Mouse (Mus musculus) stomach, embryonic 16.5 days (tissue): Measurements from ENCODE around the gene 6030468B19Rik. TPM values are rescaled to one million over a fixed set of nuclear protein-coding genes. Genes with fewer than 3 reads are reported as not detected.

Source experiments
- ATAC-seq: fragments of 200-750 bp; cut with Nextera tagmentation; 2 replicates; pipeline ENCODE4 v1.8.0; 2017; ENCODE audit warnings: moderate number of reproducible peaks, moderate TSS enrichment; ENCODE audit not compliant: insufficient read depth, low FRiP score
- H3K27ac ChIP-seq: fragments of 300-500 bp; sonication (generic); 2 replicates; pipeline ENCODE4 v1.5.1; 2014; ENCODE audit warnings: low read length
- H3K27me3 ChIP-seq: fragments of 300-500 bp; sonication (generic); 2 replicates; pipeline ENCODE4 v1.6.1; 2014; ENCODE audit warnings: low read length, control low read depth, mixed read lengths; ENCODE audit not compliant: control insufficient read depth, insufficient read depth
- H3K36me3 ChIP-seq: fragments of 300-500 bp; sonication (generic); 2 replicates; pipeline ENCODE4 v1.6.1; 2014; ENCODE audit warnings: low read length; ENCODE audit not compliant: control insufficient read depth, insufficient read depth
- H3K4me1 ChIP-seq: fragments of 300-500 bp; sonication (generic); 2 replicates; pipeline ENCODE4 v1.6.1; 2014; ENCODE audit warnings: low read length, control low read depth, mixed read lengths; ENCODE audit not compliant: control insufficient read depth, insufficient read depth
- H3K4me2 ChIP-seq: fragments of 300-500 bp; sonication (generic); 2 replicates; pipeline ENCODE4 v1.6.1; 2014; ENCODE audit warnings: low read depth, low read length, mixed read lengths
- H3K4me3 ChIP-seq: fragments of 300-500 bp; sonication (generic); replicated peaks from 2 replicates; pipeline ENCODE4 v1.5.1; 2014; ENCODE audit warnings: mild to moderate bottlenecking, low read length
- H3K9ac ChIP-seq: fragments of 300-500 bp; sonication (generic); 2 replicates; pipeline ENCODE4 v1.6.1; 2014; ENCODE audit warnings: low read length
- H3K9me3 ChIP-seq: fragments of 300-500 bp; sonication (generic); replicated peaks from 2 replicates; pipeline ENCODE4 v1.6.1; 2016; ENCODE audit warnings: low read length, control low read depth; ENCODE audit not compliant: control insufficient read depth
- WGBS: fragments of 180-500 bp; shearing (Covaris S2); extraction: QIAGEN DNeasy Blood & Tissue Kit; methylation state at CpG from one replicate; pipeline ENCODE4 v1.1.7; 2014; 5-methylcytosine and 5-hydroxymethylcytosine counted together
- polyA plus RNA-seq: library from polyadenylated mRNA; unstranded; fragments of >200 nt; fragmentation: Nextera tagmentation; extraction: Ambion mirVana; gene quantifications from 2 replicates; pipeline ENCODE4 v1.2.1, GENCODE M21; 2015

Gene 6030468B19Rik
- polyA plus RNA-seq, 1 experiment from 2014 or later = 4.7 TPM

GRCm38 (mm10) chr11:117792281-117792888, 5.1 kb upstream of the 6030468B19Rik start:
- Histone ChIP-seq H3K27me3 (no peaks in the 10 kb centered on the region), H3K9me3 (no peaks in the 10 kb centered on the region), H3K4me2 (peak overlapping the region; percentile 60), H3K4me3 (peak overlapping the region; percentile 32), H3K27ac (peak overlapping the region; percentile 79), H3K4me1 (peaks cover 17% of the 10 kb centered on the region), H3K9ac (peak overlapping the region; percentile 70), H3K36me3 (no peaks in the 10 kb centered on the region)
- peak; percentile 85 for ATAC-seq
- 9% methylated on average over 22 of the region's 22 CpGs for whole genome bisulfite sequencing

GRCm38 (mm10) chr11:117794035-117794551, 3.4 kb upstream of the 6030468B19Rik start:
- Histone ChIP-seq H3K4me2 (no peak overlapping the region), H3K36me3 (no peaks in the 10 kb centered on the region), H3K9me3 (no peaks in the 10 kb centered on the region), H3K27ac (no peak overlapping the region), H3K4me1 (peaks cover 25% of the 10 kb centered on the region), H3K4me3 (no peak overlapping the region), H3K27me3 (no peaks in the 10 kb centered on the region), H3K9ac (no peak overlapping the region)
- WGBS = 60% methylated on average over 4 of the region's 4 CpGs
- ATAC-seq = no peak

- no peaks in the 10 kb centered on the region for H3K27me3 ChIP-seq
- H3K4me3 ChIP-seq = no peak overlapping the region
- H3K4me2 ChIP-seq = no peak overlapping the region
- H3K27ac ChIP-seq = no peak overlapping the region
- peaks cover 16% of the 10 kb centered on the region for H3K4me1 ChIP-seq
- 31% methylated on average over 5 of the region's 5 CpGs for WGBS
- ATAC-seq = no peak
- no peaks in the 10 kb centered on the region for H3K9me3 ChIP-seq
- H3K9ac ChIP-seq = no peak overlapping the region
- H3K36me3 ChIP-seq = no peaks in the 10 kb centered on the region
These were observed 506 bp upstream of the 6030468B19Rik start for GRCm38 (mm10) chr11:117796954-117797353.

- no peak for ATAC-seq
- H3K4me3 ChIP-seq = no peak overlapping the region
- H3K9ac ChIP-seq = peak overlapping the region; percentile 23; the same call in 1 of the 2 replicates
- H3K4me1 ChIP-seq = peaks cover 8% of the 10 kb centered on the region; the same call in 1 of the 2 replicates
- H3K27me3 ChIP-seq = no peaks in the 10 kb centered on the region
- H3K36me3 ChIP-seq = no peaks in the 10 kb centered on the region
- H3K9me3 ChIP-seq = no peaks in the 10 kb centered on the region
- H3K27ac ChIP-seq = no peak overlapping the region
- 39% methylated on average over 2 of the region's 2 CpGs for WGBS
- H3K4me2 ChIP-seq = no peak overlapping the region
These were observed 691 bp downstream of the 6030468B19Rik start for GRCm38 (mm10) chr11:117798160-117798541.

- no peaks in the 10 kb centered on the region for H3K9me3 ChIP-seq
- no peak overlapping the region for H3K27ac ChIP-seq
- H3K36me3 ChIP-seq = no peaks in the 10 kb centered on the region
- no peak overlapping the region for H3K4me2 ChIP-seq
- H3K9ac ChIP-seq = no peak overlapping the region
- H3K27me3 ChIP-seq = no peaks in the 10 kb centered on the region
- 70% methylated on average over 5 of the region's 5 CpGs for WGBS
- peaks cover 8% of the 10 kb centered on the region; the same call in 1 of the 2 replicates for H3K4me1 ChIP-seq
- H3K4me3 ChIP-seq = no peak overlapping the region
- ATAC-seq = no peak
These were observed 1.7 kb downstream of the 6030468B19Rik start for GRCm38 (mm10) chr11:117799174-117799573.

GRCm38 (mm10) chr11:117800038-117800437, 2.6 kb downstream of the 6030468B19Rik start:
- Histone ChIP-seq H3K36me3 (no peaks in the 10 kb centered on the region), H3K4me1 (peaks cover 8% of the 10 kb centered on the region; the same call in 1 of the 2 replicates), H3K4me3 (no peak overlapping the region), H3K27me3 (no peaks in the 10 kb centered on the region), H3K9me3 (no peaks in the 10 kb centered on the region), H3K27ac (no peak overlapping the region), H3K9ac (no peak overlapping the region), H3K4me2 (no peak overlapping the region)
- ATAC-seq = no peak
- 79% methylated on average over 7 of the region's 7 CpGs for WGBS

- Histone ChIP-seq H3K27me3 (no peaks in the 10 kb centered on the region), H3K4me3 (no peak overlapping the region), H3K27ac (no peak overlapping the region), H3K9ac (no peak overlapping the region), H3K9me3 (no peaks in the 10 kb centered on the region), H3K36me3 (no peaks in the 10 kb centered on the region), H3K4me2 (no peak overlapping the region), H3K4me1 (peaks cover 8% of the 10 kb centered on the region; the same call in 1 of the 2 replicates)
- 67% methylated on average over 7 of the region's 7 CpGs for WGBS
- ATAC-seq = no peak
These were observed 4.2 kb downstream of the 6030468B19Rik start for GRCm38 (mm10) chr11:117801650-117802049.

GRCm38 (mm10) chr11:117803166-117803688, 5.8 kb downstream of the 6030468B19Rik start:
- no peak overlapping the region for H3K27ac ChIP-seq
- H3K4me2 ChIP-seq = no peak overlapping the region
- H3K36me3 ChIP-seq = no peaks in the 10 kb centered on the region
- no peak overlapping the region for H3K9ac ChIP-seq
- WGBS = 82% methylated on average over 3 of the region's 3 CpGs
- H3K4me1 ChIP-seq = peaks cover 2% of the 10 kb centered on the region; the same call in 1 of the 2 replicates
- ATAC-seq = no peak
- H3K27me3 ChIP-seq = no peaks in the 10 kb centered on the region
- H3K4me3 ChIP-seq = no peak overlapping the region
- no peaks in the 10 kb centered on the region for H3K9me3 ChIP-seq

GRCm38 (mm10) chr11:117806781-117807180, 9.3 kb downstream of the 6030468B19Rik start:
- Histone ChIP-seq H3K4me3 (no peak overlapping the region), H3K27ac (no peak overlapping the region), H3K4me2 (no peak overlapping the region), H3K4me1 (peaks cover 14% of the 10 kb centered on the region), H3K9ac (no peak overlapping the region), H3K36me3 (no peaks in the 10 kb centered on the region), H3K27me3 (no peaks in the 10 kb centered on the region), H3K9me3 (no peaks in the 10 kb centered on the region)
- ATAC-seq = no peak
- WGBS = 96% methylated on average over 6 of the region's 6 CpGs
